Mouse (Mus musculus): ENCODE results near the gene Tmem117. TPM values are rescaled to one million over a fixed set of nuclear protein-coding genes. Genes with fewer than 3 reads are reported as not detected.

Tmem117 gene
- polyA plus RNA-seq, 1 experiment from 2014 or later: 3.1 TPM

DNA sequence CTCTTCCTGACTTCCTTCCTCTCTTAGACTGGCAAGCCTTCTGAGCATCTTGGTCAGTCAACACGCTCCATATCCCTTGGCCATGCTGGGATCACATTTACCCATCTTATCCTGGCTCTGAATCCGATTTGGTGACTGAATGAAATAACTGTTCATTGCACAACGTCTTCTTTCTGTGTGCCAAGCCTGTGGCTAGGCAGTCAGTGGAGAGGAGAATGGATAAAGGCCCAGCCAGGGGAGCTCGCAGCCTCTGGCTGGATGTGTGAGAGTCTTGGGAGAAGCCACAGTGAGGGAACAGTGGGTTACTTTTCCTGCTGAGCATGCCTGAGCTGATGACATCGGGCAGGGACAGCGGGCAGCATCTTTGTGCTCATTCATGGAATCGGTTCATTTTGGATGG is 55.2 kb downstream of the Tmem117 start:
- H3K36me3 ChIP-seq (ENCODE audit: control insufficient read depth, insufficient read depth, low read length): no peaks in the 10 kb centered on the region
- no peak overlapping the region for H3K27ac ChIP-seq (ENCODE audit: low read depth, low read length)
- no peak overlapping the region for H3K9ac ChIP-seq (ENCODE audit: low read length)
- no peak overlapping the region for H3K4me2 ChIP-seq (ENCODE audit: low read depth)
- WGBS: 86% methylated on average over 7 of the region's 7 CpGs
- no peaks in the 10 kb centered on the region for H3K27me3 ChIP-seq (ENCODE audit: control insufficient read depth, insufficient read depth, low read length)
- H3K9me3 ChIP-seq (ENCODE audit: control insufficient read depth, low read length): no peaks in the 10 kb centered on the region
- no peak overlapping the region for H3K4me3 ChIP-seq (ENCODE audit: low read depth, low read length)
- ATAC-seq (ENCODE audit: insufficient read depth, low FRiP score, low TSS enrichment) (no peak), DNase-seq (ENCODE audit: low spot score) (no peak)
- H3K4me1 ChIP-seq (ENCODE audit: control insufficient read depth, insufficient read depth, low read length): no peaks in the 10 kb centered on the region

DNA sequence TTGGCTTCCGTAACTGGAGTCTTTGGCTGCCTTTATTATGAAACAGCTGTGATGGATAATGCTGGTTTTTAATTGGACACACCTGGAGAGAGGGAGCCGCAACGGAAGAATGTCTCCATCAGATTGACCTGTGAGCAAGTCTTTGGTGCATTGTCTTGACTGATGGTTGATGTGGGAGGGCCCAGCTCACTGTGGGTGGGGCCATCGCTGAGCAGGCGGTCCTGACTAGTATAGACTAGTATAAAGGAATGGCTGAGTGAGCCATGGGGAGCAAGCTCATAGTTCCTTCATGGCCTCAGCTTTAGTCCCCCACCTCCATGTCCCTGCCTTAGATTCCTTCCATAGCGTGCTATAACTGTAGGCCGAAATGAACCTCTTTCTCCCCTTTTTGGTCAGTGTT is 58.1 kb downstream of the Tmem117 start:
- WGBS: 87% methylated on average over 7 of the region's 7 CpGs
- H3K27me3 ChIP-seq (ENCODE audit: control insufficient read depth, insufficient read depth, low read length): no peaks in the 10 kb centered on the region
- DNase-seq (ENCODE audit: low spot score): no peak
- no peak overlapping the region for H3K9ac ChIP-seq (ENCODE audit: low read length)
- no peak overlapping the region for H3K4me3 ChIP-seq (ENCODE audit: low read depth, low read length)
- no peaks in the 10 kb centered on the region for H3K4me1 ChIP-seq (ENCODE audit: control insufficient read depth, insufficient read depth, low read length)
- no peak overlapping the region for H3K4me2 ChIP-seq (ENCODE audit: low read depth)
- no peak overlapping the region for H3K27ac ChIP-seq (ENCODE audit: low read depth, low read length)
- no peaks in the 10 kb centered on the region for H3K9me3 ChIP-seq (ENCODE audit: control insufficient read depth, low read length)
- H3K36me3 ChIP-seq (ENCODE audit: control insufficient read depth, insufficient read depth, low read length): no peaks in the 10 kb centered on the region
- ATAC-seq (ENCODE audit: insufficient read depth, low FRiP score, low TSS enrichment): no peak

GRCm38 (mm10) chr15:94687629-94688028 is 58.6 kb downstream of the Tmem117 start:
- WGBS: 72% methylated on average over 3 of the region's 3 CpGs
- Histone ChIP-seq H3K4me2 (ENCODE audit: low read depth) (no peak overlapping the region), H3K9me3 (ENCODE audit: control insufficient read depth, low read length) (no peaks in the 10 kb centered on the region), H3K4me1 (ENCODE audit: control insufficient read depth, insufficient read depth, low read length) (no peaks in the 10 kb centered on the region), H3K27ac (ENCODE audit: low read depth, low read length) (no peak overlapping the region), H3K9ac (ENCODE audit: low read length) (no peak overlapping the region), H3K4me3 (ENCODE audit: low read depth, low read length) (no peak overlapping the region), H3K27me3 (ENCODE audit: control insufficient read depth, insufficient read depth, low read length) (no peaks in the 10 kb centered on the region), H3K36me3 (ENCODE audit: control insufficient read depth, insufficient read depth, low read length) (no peaks in the 10 kb centered on the region)
- DNase-seq (ENCODE audit: low spot score) (no peak), ATAC-seq (ENCODE audit: insufficient read depth, low FRiP score, low TSS enrichment) (no peak)

DNA sequence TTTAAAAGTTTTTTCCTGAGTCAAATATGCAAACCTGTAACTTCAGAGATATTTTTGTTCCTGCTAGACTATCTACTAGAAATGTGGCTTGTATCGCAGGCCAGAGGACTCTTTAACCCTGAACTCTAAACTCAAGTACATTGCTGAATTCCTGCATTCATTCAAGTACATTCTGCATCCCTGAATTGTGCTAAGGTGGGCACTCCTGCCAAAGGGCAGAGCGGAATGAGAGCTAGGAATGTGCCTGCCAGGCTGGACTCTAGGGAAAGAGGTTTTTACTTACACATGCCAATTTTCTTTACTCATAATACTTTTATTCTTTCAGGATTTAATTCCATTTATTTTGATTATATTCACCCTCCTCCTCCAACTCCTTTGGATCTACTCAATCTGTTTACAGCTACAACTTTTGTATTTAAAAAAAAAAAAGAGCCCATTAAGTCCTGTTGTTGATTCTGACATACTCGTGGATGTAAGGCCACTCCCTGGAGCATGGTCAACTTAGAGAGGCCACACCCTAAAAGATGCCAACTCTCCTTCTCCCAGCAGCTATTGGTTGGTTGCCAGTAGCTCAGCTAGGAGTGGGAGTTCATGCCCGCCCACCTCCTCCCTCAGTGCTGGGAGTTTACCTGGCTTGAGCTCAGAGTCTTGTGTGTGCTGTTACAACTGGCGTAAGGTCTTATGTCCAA is 60.3 kb downstream of the Tmem117 start:
- H3K4me2 ChIP-seq (ENCODE audit: low read depth): no peak overlapping the region
- H3K27me3 ChIP-seq (ENCODE audit: control insufficient read depth, insufficient read depth, low read length): no peaks in the 10 kb centered on the region
- no peak overlapping the region for H3K9ac ChIP-seq (ENCODE audit: low read length)
- no peaks in the 10 kb centered on the region for H3K36me3 ChIP-seq (ENCODE audit: control insufficient read depth, insufficient read depth, low read length)
- no peak overlapping the region for H3K27ac ChIP-seq (ENCODE audit: low read depth, low read length)
- DNase-seq (ENCODE audit: low spot score): no peak
- ATAC-seq (ENCODE audit: insufficient read depth, low FRiP score, low TSS enrichment): no peak
- H3K4me1 ChIP-seq (ENCODE audit: control insufficient read depth, insufficient read depth, low read length): no peaks in the 10 kb centered on the region
- 88% methylated on average over 5 of the region's 5 CpGs for WGBS
- H3K4me3 ChIP-seq (ENCODE audit: low read depth, low read length): no peak overlapping the region
- H3K9me3 ChIP-seq (ENCODE audit: control insufficient read depth, low read length): no peaks in the 10 kb centered on the region

GRCm38 (mm10) chr15:94689884-94690231 is 60.8 kb downstream of the Tmem117 start:
- H3K36me3 ChIP-seq (ENCODE audit: control insufficient read depth, insufficient read depth, low read length): no peaks in the 10 kb centered on the region
- H3K4me2 ChIP-seq (ENCODE audit: low read depth): no peak overlapping the region
- no peak overlapping the region for H3K4me3 ChIP-seq (ENCODE audit: low read depth, low read length)
- H3K9ac ChIP-seq (ENCODE audit: low read length): no peak overlapping the region
- H3K27me3 ChIP-seq (ENCODE audit: control insufficient read depth, insufficient read depth, low read length): no peaks in the 10 kb centered on the region
- H3K4me1 ChIP-seq (ENCODE audit: control insufficient read depth, insufficient read depth, low read length): no peaks in the 10 kb centered on the region
- no peaks in the 10 kb centered on the region for H3K9me3 ChIP-seq (ENCODE audit: control insufficient read depth, low read length)
- no peak for ATAC-seq (ENCODE audit: insufficient read depth, low FRiP score, low TSS enrichment)
- WGBS: 71% methylated on average over 6 of the region's 6 CpGs
- DNase-seq (ENCODE audit: low spot score): no peak
- no peak overlapping the region for H3K27ac ChIP-seq (ENCODE audit: low read depth, low read length)

DNA sequence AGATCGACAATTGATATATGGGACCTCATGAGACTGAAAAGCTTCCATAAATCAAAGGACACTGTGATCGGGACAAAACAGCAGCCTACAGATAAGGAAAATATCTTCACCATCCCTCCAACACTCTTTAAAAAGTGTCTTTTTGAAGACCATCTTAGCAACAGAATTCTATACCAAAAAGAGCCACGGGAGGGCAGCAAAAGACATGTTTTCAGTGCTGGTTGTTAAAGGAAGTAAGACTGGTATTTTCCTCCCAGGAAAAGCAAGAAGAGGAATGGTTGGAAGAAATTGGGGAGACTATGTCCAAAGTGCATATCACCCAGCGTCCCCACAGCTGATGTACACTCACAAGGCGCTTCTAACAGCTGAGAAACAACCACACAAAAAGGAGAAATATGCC is 93.7 kb downstream of the Tmem117 start:
- H3K4me2 ChIP-seq (ENCODE audit: low read depth): no peak overlapping the region
- H3K4me3 ChIP-seq (ENCODE audit: low read depth, low read length): no peak overlapping the region
- no peaks in the 10 kb centered on the region for H3K9me3 ChIP-seq (ENCODE audit: control insufficient read depth, low read length)
- DNase-seq (ENCODE audit: low spot score) (peak; percentile 73), ATAC-seq (ENCODE audit: insufficient read depth, low FRiP score, low TSS enrichment) (no peak)
- WGBS: 35% methylated on average over 5 of the region's 5 CpGs
- no peak overlapping the region for H3K9ac ChIP-seq (ENCODE audit: low read length)
- H3K27me3 ChIP-seq (ENCODE audit: control insufficient read depth, insufficient read depth, low read length): no peaks in the 10 kb centered on the region
- no peaks in the 10 kb centered on the region for H3K4me1 ChIP-seq (ENCODE audit: control insufficient read depth, insufficient read depth, low read length)
- H3K27ac ChIP-seq (ENCODE audit: low read depth, low read length): no peak overlapping the region
- no peaks in the 10 kb centered on the region for H3K36me3 ChIP-seq (ENCODE audit: control insufficient read depth, insufficient read depth, low read length)

- Histone ChIP-seq H3K27me3 (ENCODE audit: control insufficient read depth, insufficient read depth, low read length) (no peaks in the 10 kb centered on the region), H3K9me3 (ENCODE audit: control insufficient read depth, low read length) (no peaks in the 10 kb centered on the region), H3K4me1 (ENCODE audit: control insufficient read depth, insufficient read depth, low read length) (no peaks in the 10 kb centered on the region), H3K4me2 (ENCODE audit: low read depth) (no peak overlapping the region), H3K4me3 (ENCODE audit: low read depth, low read length) (no peak overlapping the region), H3K9ac (ENCODE audit: low read length) (no peak overlapping the region), H3K36me3 (ENCODE audit: control insufficient read depth, insufficient read depth, low read length) (no peaks in the 10 kb centered on the region), H3K27ac (ENCODE audit: low read depth, low read length) (no peak overlapping the region)
- ATAC-seq (ENCODE audit: insufficient read depth, low FRiP score, low TSS enrichment) (no peak), DNase-seq (ENCODE audit: low spot score) (no peak)
- WGBS: 57% methylated on average over 4 of the region's 4 CpGs
Measured at GRCm38 (mm10) chr15:94732104-94732503, 103.1 kb downstream of the Tmem117 start.

DNA sequence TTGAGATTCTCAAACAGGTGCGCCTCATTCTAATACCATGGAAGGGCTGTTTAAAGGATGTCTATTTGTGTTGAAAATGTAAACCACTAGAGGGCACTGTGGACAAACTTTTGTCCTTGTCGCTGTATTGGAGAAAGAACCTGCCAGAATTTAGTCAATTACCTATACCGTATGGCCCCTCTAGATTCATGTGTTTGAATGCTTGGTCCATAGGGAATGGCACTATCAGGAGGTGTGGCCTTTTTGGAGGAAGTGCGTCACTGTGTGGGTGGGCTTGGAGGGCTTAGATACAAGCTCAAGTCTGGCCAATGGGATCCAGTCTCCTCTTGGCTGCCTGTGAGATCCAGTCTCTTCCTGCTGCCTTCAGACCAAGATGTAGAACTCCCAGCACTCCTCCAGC is 140.2 kb downstream of the Tmem117 start:
- Histone ChIP-seq H3K36me3 (ENCODE audit: control insufficient read depth, insufficient read depth, low read length) (no peaks in the 10 kb centered on the region), H3K9ac (ENCODE audit: low read length) (no peak overlapping the region), H3K4me3 (ENCODE audit: low read depth, low read length) (no peak overlapping the region), H3K9me3 (ENCODE audit: control insufficient read depth, low read length) (0 out of 2 replicates have a peak, but pooled peaks cover 2% of the 10 kb centered on the region), H3K4me2 (ENCODE audit: low read depth) (no peak overlapping the region), H3K4me1 (ENCODE audit: control insufficient read depth, insufficient read depth, low read length) (no peaks in the 10 kb centered on the region), H3K27me3 (ENCODE audit: control insufficient read depth, insufficient read depth, low read length) (no peaks in the 10 kb centered on the region), H3K27ac (ENCODE audit: low read depth, low read length) (no peak overlapping the region)
- WGBS: 21% methylated on average over 4 of the region's 4 CpGs
- DNase-seq (ENCODE audit: low spot score): peak; percentile 55
- ATAC-seq (ENCODE audit: insufficient read depth, low FRiP score, low TSS enrichment): peak; percentile 69

GRCm38 (mm10) chr15:94770832-94771578 is 142.0 kb downstream of the Tmem117 start:
- no peak overlapping the region for H3K27ac ChIP-seq (ENCODE audit: low read depth, low read length)
- no peak overlapping the region for H3K4me2 ChIP-seq (ENCODE audit: low read depth)
- DNase-seq (ENCODE audit: low spot score) (no peak), ATAC-seq (ENCODE audit: insufficient read depth, low FRiP score, low TSS enrichment) (no peak)
- H3K9ac ChIP-seq (ENCODE audit: low read length): no peak overlapping the region
- H3K36me3 ChIP-seq (ENCODE audit: control insufficient read depth, insufficient read depth, low read length): no peaks in the 10 kb centered on the region
- H3K27me3 ChIP-seq (ENCODE audit: control insufficient read depth, insufficient read depth, low read length): no peaks in the 10 kb centered on the region
- peaks cover 3% of the 10 kb centered on the region; the same call in 1 of the 2 replicates for H3K4me1 ChIP-seq (ENCODE audit: control insufficient read depth, insufficient read depth, low read length)
- 74% methylated on average over 7 of the region's 7 CpGs for WGBS
- no peak overlapping the region for H3K4me3 ChIP-seq (ENCODE audit: low read depth, low read length)
- 0 out of 2 replicates have a peak, but pooled peaks cover 2% of the 10 kb centered on the region for H3K9me3 ChIP-seq (ENCODE audit: control insufficient read depth, low read length)
